Mouse (Mus musculus): Measurements from ENCODE around the gene Kcnh4. TPM values are rescaled to one million over a fixed set of nuclear protein-coding genes. Genes with fewer than 3 reads are reported as not detected.

The Kcnh4 gene
- total RNA-seq, 1 experiment = 0.45 TPM

- TF ChIP-seq ZNF384 (IDR thresholded peaks at IDR 0.05; ENCODE audit: low read depth, low read length) = no peak
- TF ChIP-seq CHD2 (IDR thresholded peaks at IDR 0.05; ENCODE audit: low read depth, low read length) = no peak
- no peak for TF ChIP-seq ZC3H11A (IDR thresholded peaks at IDR 0.05; ENCODE audit: borderline replicate concordance, low read depth, low read length)
- TF ChIP-seq MAFK (IDR thresholded peaks at IDR 0.05; ENCODE audit: insufficient read depth, low read depth, low read length) = no peak
- no peak for TF ChIP-seq HCFC1 (IDR thresholded peaks at IDR 0.05; ENCODE audit: borderline replicate concordance, insufficient read depth, low read length)
- Histone ChIP-seq H3K4me3 (ENCODE audit: insufficient read depth in 1 of 2, low read depth in 1 of 2, low read length in 2 of 2, poor library complexity in 1 of 2, severe bottlenecking in 1 of 2) (peak overlapping the region; percentile 32 to 57), H3K4me1 (ENCODE audit: control insufficient read depth in 2 of 2, insufficient read depth in 2 of 2, low read length in 2 of 2, poor library complexity in 1 of 2) (peaks cover 4 to 19% of the 10 kb centered on the region in 2 experiments; a peak in 3 of 4 replicates), H3K9me3 (ENCODE audit: control insufficient read depth, insufficient read depth, low read depth, low read length) (no peaks in the 10 kb centered on the region), H3K9ac (ENCODE audit: insufficient read depth, low read depth, low read length, poor library complexity, severe bottlenecking) (peak overlapping the region; percentile 60), H3K27ac (ENCODE audit: insufficient read depth, low read depth, low read length, poor library complexity, severe bottlenecking) (no peak overlapping the region), H3K36me3 (ENCODE audit: control insufficient read depth, insufficient read depth, low read length, poor library complexity, severe bottlenecking) (no peaks in the 10 kb centered on the region)
- DNase-seq (ENCODE audit: low read depth, low spot score) = no peak
- in situ Hi-C loops (cut with MboI; ENCODE audit: low sequenced_read_pairs in 2 of 2, unreplicated experiment in 2 of 2) = no loop called here
Measured at GRCm38 (mm10) chr11:100781763-100782475, 22.2 kb upstream of the Kcnh4 start.

- no peak overlapping the region for H3K9ac ChIP-seq (ENCODE audit: insufficient read depth, low read depth, low read length, poor library complexity, severe bottlenecking)
- TF ChIP-seq HCFC1 (IDR thresholded peaks at IDR 0.05; ENCODE audit: borderline replicate concordance, insufficient read depth, low read length) (no peak), ZC3H11A (IDR thresholded peaks at IDR 0.05; ENCODE audit: borderline replicate concordance, low read depth, low read length) (no peak), ZNF384 (IDR thresholded peaks at IDR 0.05; ENCODE audit: low read depth, low read length) (no peak), MAFK (IDR thresholded peaks at IDR 0.05; ENCODE audit: insufficient read depth, low read depth, low read length) (no peak)
- in situ Hi-C loops (cut with MboI; ENCODE audit: low sequenced_read_pairs in 2 of 2, unreplicated experiment in 2 of 2) = no loop called here
Measured at GRCm38 (mm10) chr11:100780247-100780646, 20.5 kb upstream of the Kcnh4 start.

GRCm38 (mm10) chr11:100778069-100778468, 18.3 kb upstream of the Kcnh4 start:
- no peak for DNase-seq (ENCODE audit: low read depth, low spot score)
- H3K9me3 ChIP-seq (ENCODE audit: control insufficient read depth, insufficient read depth, low read depth, low read length) = no peaks in the 10 kb centered on the region
- peaks cover 4 to 13% of the 10 kb centered on the region in 2 experiments; a peak in 3 of 4 replicates for H3K4me1 ChIP-seq (ENCODE audit: control insufficient read depth in 2 of 2, insufficient read depth in 2 of 2, low read length in 2 of 2, poor library complexity in 1 of 2)
- TF ChIP-seq ZNF384 (IDR thresholded peaks at IDR 0.05; ENCODE audit: low read depth, low read length) (no peak), MAFK (IDR thresholded peaks at IDR 0.05; ENCODE audit: insufficient read depth, low read depth, low read length) (no peak), CHD2 (IDR thresholded peaks at IDR 0.05; ENCODE audit: low read depth, low read length) (no peak), ZC3H11A (IDR thresholded peaks at IDR 0.05; ENCODE audit: borderline replicate concordance, low read depth, low read length) (no peak), HCFC1 (IDR thresholded peaks at IDR 0.05; ENCODE audit: borderline replicate concordance, insufficient read depth, low read length) (no peak)
- no peak overlapping the region for H3K27ac ChIP-seq (ENCODE audit: insufficient read depth, low read depth, low read length, poor library complexity, severe bottlenecking)
- no peak overlapping the region for H3K4me3 ChIP-seq (ENCODE audit: insufficient read depth in 1 of 2, low read depth in 1 of 2, low read length in 2 of 2, poor library complexity in 1 of 2, severe bottlenecking in 1 of 2)
- H3K36me3 ChIP-seq (ENCODE audit: control insufficient read depth, insufficient read depth, low read length, poor library complexity, severe bottlenecking) = no peaks in the 10 kb centered on the region
- H3K9ac ChIP-seq (ENCODE audit: insufficient read depth, low read depth, low read length, poor library complexity, severe bottlenecking) = no peak overlapping the region
- in situ Hi-C loops (cut with MboI; ENCODE audit: low sequenced_read_pairs in 2 of 2, unreplicated experiment in 2 of 2) = no loop called here

More at GRCm38 (mm10) chr11:100780247-100780646, 20.5 kb upstream of the Kcnh4 start:
- no peaks in the 10 kb centered on the region for H3K36me3 ChIP-seq (ENCODE audit: control insufficient read depth, insufficient read depth, low read length, poor library complexity, severe bottlenecking)
- no peak for DNase-seq (ENCODE audit: low read depth, low spot score)
- no peaks in the 10 kb centered on the region for H3K9me3 ChIP-seq (ENCODE audit: control insufficient read depth, insufficient read depth, low read depth, low read length)
- no peak overlapping the region for H3K4me3 ChIP-seq (ENCODE audit: insufficient read depth in 1 of 2, low read depth in 1 of 2, low read length in 2 of 2, poor library complexity in 1 of 2, severe bottlenecking in 1 of 2)
- peaks cover 4 to 19% of the 10 kb centered on the region in 2 experiments; a peak in 3 of 4 replicates for H3K4me1 ChIP-seq (ENCODE audit: control insufficient read depth in 2 of 2, insufficient read depth in 2 of 2, low read length in 2 of 2, poor library complexity in 1 of 2)
- H3K27ac ChIP-seq (ENCODE audit: insufficient read depth, low read depth, low read length, poor library complexity, severe bottlenecking) = no peak overlapping the region

- no peaks in the 10 kb centered on the region for H3K9me3 ChIP-seq (ENCODE audit: control insufficient read depth, insufficient read depth, low read depth, low read length)
- H3K9ac ChIP-seq (ENCODE audit: insufficient read depth, low read depth, low read length, poor library complexity, severe bottlenecking) = no peak overlapping the region
- no peaks in the 10 kb centered on the region; a peak in 1 of 4 replicates for H3K4me1 ChIP-seq (ENCODE audit: control insufficient read depth in 2 of 2, insufficient read depth in 2 of 2, low read length in 2 of 2, poor library complexity in 1 of 2)
- no peaks in the 10 kb centered on the region for H3K36me3 ChIP-seq (ENCODE audit: control insufficient read depth, insufficient read depth, low read length, poor library complexity, severe bottlenecking)
- H3K27ac ChIP-seq (ENCODE audit: insufficient read depth, low read depth, low read length, poor library complexity, severe bottlenecking) = no peak overlapping the region
- DNase-seq (ENCODE audit: low read depth, low spot score) = no peak
- TF ChIP-seq ZNF384 (IDR thresholded peaks at IDR 0.05; ENCODE audit: low read depth, low read length) (no peak), HCFC1 (IDR thresholded peaks at IDR 0.05; ENCODE audit: borderline replicate concordance, insufficient read depth, low read length) (no peak), ZC3H11A (IDR thresholded peaks at IDR 0.05; ENCODE audit: borderline replicate concordance, low read depth, low read length) (no peak), CHD2 (IDR thresholded peaks at IDR 0.05; ENCODE audit: low read depth, low read length) (no peak), MAFK (IDR thresholded peaks at IDR 0.05; ENCODE audit: insufficient read depth, low read depth, low read length) (no peak)
- no peak overlapping the region for H3K4me3 ChIP-seq (ENCODE audit: insufficient read depth in 1 of 2, low read depth in 1 of 2, low read length in 2 of 2, poor library complexity in 1 of 2, severe bottlenecking in 1 of 2)
- in situ Hi-C loops (cut with MboI; ENCODE audit: low sequenced_read_pairs in 2 of 2, unreplicated experiment in 2 of 2) = no loop called here
Measured at GRCm38 (mm10) chr11:100775921-100776320, 16.2 kb upstream of the Kcnh4 start.

Measured in ES-E14 (cell line).